Mouse (Mus musculus): ENCODE data around the gene Adamtsl1.

DNA sequence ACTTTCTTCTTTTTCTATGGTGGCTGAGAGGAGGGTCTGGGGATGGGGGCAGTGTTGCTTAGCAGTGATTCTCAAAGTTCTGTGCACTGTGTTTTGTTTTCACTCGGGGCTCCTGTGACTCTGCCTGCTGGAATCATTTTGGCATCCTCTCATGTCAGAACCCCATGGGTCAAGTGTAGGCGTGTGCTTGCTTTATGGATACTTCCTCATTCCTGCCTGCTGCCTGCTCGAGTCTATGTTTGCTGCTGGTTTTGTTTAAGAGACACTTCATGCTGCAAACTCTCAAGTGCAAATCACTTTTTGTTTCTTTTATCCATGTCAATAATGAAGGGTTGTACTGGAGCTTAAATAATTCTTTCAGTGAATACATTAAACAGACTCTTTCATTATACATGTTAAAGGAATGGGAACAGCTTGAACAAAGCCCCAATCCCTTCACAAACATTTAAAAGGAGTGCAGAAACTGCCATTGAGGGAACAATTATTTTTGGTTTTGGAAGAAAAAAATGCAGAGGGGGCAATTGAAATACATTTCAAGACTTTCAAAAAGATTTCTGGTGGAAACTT, 227.9 kb downstream of the Adamtsl1 start:
- TF ChIP-seq ZNF384 (IDR thresholded peaks at IDR 0.05; ENCODE audit: low read depth, low read length) = no peak
- no peak for TF ChIP-seq HCFC1 (IDR thresholded peaks at IDR 0.05; ENCODE audit: borderline replicate concordance, insufficient read depth, low read length)
- no peak for TF ChIP-seq MAFK (IDR thresholded peaks at IDR 0.05; ENCODE audit: insufficient read depth, low read depth, low read length)
- TF ChIP-seq CHD2 (IDR thresholded peaks at IDR 0.05; ENCODE audit: low read depth, low read length) = no peak
- TF ChIP-seq ZC3H11A (IDR thresholded peaks at IDR 0.05; ENCODE audit: borderline replicate concordance, low read depth, low read length) = no peak

All from ES-E14 (cell line).